Mouse (Mus musculus) megakaryocyte-erythroid progenitor cell, adult 5-6 weeks (primary cell): ENCODE data around the gene Shox2. TPM values are rescaled to one million over a fixed set of nuclear protein-coding genes. Genes with fewer than 3 reads are reported as not detected.

Source experiments
- ATAC-seq: replicated peaks from 2 replicates; pipeline ENCODE4 v1.8.0; 2016; ENCODE audit warnings: mild to moderate bottlenecking, inconsistent platforms; ENCODE audit not compliant: severe bottlenecking, poor library complexity, low FRiP score, low TSS enrichment
- total RNA-seq, 2 experiments: library from RNA; stranded (forward) in 1 of 2; stranded (reverse) in 1 of 2; fragments of 200-1000, 215-1000 nt in 1 of 2; fragments of >200 nt in 1 of 2; fragmentation: Nextera tagmentation in 1 of 2; gene quantifications; 2 replicates each; pipeline ENCODE4 v1.2.3; 2014 to 2017

The Shox2 gene
- total RNA-seq (2014; fragmentation: Nextera tagmentation) (not detected in 2 replicates), total RNA-seq (2017) (not detected in 2 replicates)

GRCm38 (mm10) chr3:66981706-66982105, at the start of gene Shox2:
Gene Shox2 (minus strand): TSS chr3:66981771.
- no peak for ATAC-seq

- no peak for ATAC-seq
Observed at GRCm38 (mm10) chr3:66996820-66997219, 15.2 kb upstream of the Shox2 start.

GRCm38 (mm10) chr3:66986287-66986560, 4.7 kb upstream of the Shox2 start:
- ATAC-seq = peak; percentile 7; the same call in 1 of the 2 replicates

- ATAC-seq = peak; percentile 84
Observed at GRCm38 (mm10) chr3:66985539-66986286, 4.1 kb upstream of the Shox2 start.

GRCm38 (mm10) chr3:66983481-66983880, 1.9 kb upstream of the Shox2 start:
- no peak for ATAC-seq

- peak; percentile 42; the same call in 1 of the 2 replicates for ATAC-seq
Observed at GRCm38 (mm10) chr3:66982181-66982911, 775 bp upstream of the Shox2 start.

- peak; percentile 25; the same call in 1 of the 2 replicates for ATAC-seq
Observed at GRCm38 (mm10) chr3:66981101-66981661, 390 bp downstream of the Shox2 start, which contains the start of gene Rsrc1. Gene Rsrc1 (plus strand): TSS chr3:66981390.

GRCm38 (mm10) chr3:66980111-66980975, 1.2 kb downstream of the Shox2 start:
- no peak for ATAC-seq

- ATAC-seq = no peak
Observed at GRCm38 (mm10) chr3:66979491-66979890, 2.1 kb downstream of the Shox2 start.

GRCm38 (mm10) chr3:66978457-66979381, 2.9 kb downstream of the Shox2 start:
- ATAC-seq = no peak

GRCm38 (mm10) chr3:66977811-66978456, 3.6 kb downstream of the Shox2 start:
- no peak for ATAC-seq

- ATAC-seq = no peak
Observed at GRCm38 (mm10) chr3:66976889-66977615, 4.5 kb downstream of the Shox2 start.

GRCm38 (mm10) chr3:66974501-66974900, 7.1 kb downstream of the Shox2 start:
- no peak for ATAC-seq

GRCm38 (mm10) chr3:66973391-66973943, 8.1 kb downstream of the Shox2 start:
- peak; percentile 66 for ATAC-seq

GRCm38 (mm10) chr3:66972191-66972950, 9.2 kb downstream of the Shox2 start:
- no peak for ATAC-seq

GRCm38 (mm10) chr3:66970661-66971331, 10.8 kb downstream of the Shox2 start:
- no peak; the same call in 1 of the 2 replicates for ATAC-seq
